Mouse (Mus musculus): ENCODE data around the gene Ovol3.

GRCm38 (mm10) chr7:30183879-30184289, 51.6 kb downstream of the Ovol3 start, which contains the start of gene Cox7a1:
- TF ChIP-seq USF1 (IDR thresholded peaks at IDR 0.05; ENCODE audit: low read depth) (no peak), POLR2A (IDR thresholded peaks at IDR 0.05; ENCODE audit: insufficient read length, low read depth) (peak; percentile 64), MAX (IDR thresholded peaks at IDR 0.05; ENCODE audit: low read depth) (no peak)
